Mouse (Mus musculus): ENCODE results near the gene Wbp1l. TPM values are rescaled to one million over a fixed set of nuclear protein-coding genes. Genes with fewer than 3 reads are reported as not detected.
A peak's percentile ranks its signal among the peaks of the same experiment; 100 is the strongest.

The Wbp1l gene
- polyA plus RNA-seq, 1 experiment: 1.9 TPM

- Histone ChIP-seq H3K36me3 (ENCODE audit: control insufficient read depth) (no peaks in the 10 kb centered on the region), H3K9me3 (ENCODE audit: control insufficient read depth, low read length) (no peaks in the 10 kb centered on the region), H3K4me1 (ENCODE audit: control insufficient read depth) (no peaks in the 10 kb centered on the region; the same call in 1 of the 2 replicates), H3K4me3 (replicated peaks) (no peak within 1 kb of the TSS), H3K27me3 (ENCODE audit: control insufficient read depth) (peaks cover 23% of the 10 kb centered on the region)
- TF ChIP-seq TAL1 (IDR thresholded peaks at IDR 0.05; ENCODE audit: low read length) (no peak), GATA1 (IDR thresholded peaks at IDR 0.05; ENCODE audit: low read length) (no peak)
Measured at GRCm38 (mm10) chr19:46672766-46673418, 74.0 kb downstream of the Wbp1l start, which contains the start of gene Cyp17a1. Gene Cyp17a1 (minus strand): TSS chr19:46673172.

GRCm38 (mm10) chr19:46675641-46676040, 76.8 kb downstream of the Wbp1l start:
- Histone ChIP-seq H3K4me1 (ENCODE audit: control insufficient read depth) (no peaks in the 10 kb centered on the region; the same call in none of the 2 replicates), H3K9me3 (ENCODE audit: control insufficient read depth, low read length) (no peaks in the 10 kb centered on the region), H3K4me3 (replicated peaks) (no peak overlapping the region), H3K27me3 (ENCODE audit: control insufficient read depth) (peaks cover 22% of the 10 kb centered on the region), H3K36me3 (ENCODE audit: control insufficient read depth) (no peaks in the 10 kb centered on the region)
- no peak for TF ChIP-seq TAL1 (IDR thresholded peaks at IDR 0.05; ENCODE audit: low read length)
- no peak for TF ChIP-seq GATA1 (IDR thresholded peaks at IDR 0.05; ENCODE audit: low read length)

- Histone ChIP-seq H3K27me3 (ENCODE audit: control insufficient read depth) (peaks cover 10% of the 10 kb centered on the region), H3K36me3 (ENCODE audit: control insufficient read depth) (no peaks in the 10 kb centered on the region), H3K4me3 (replicated peaks) (no peak overlapping the region), H3K9me3 (ENCODE audit: control insufficient read depth, low read length) (no peaks in the 10 kb centered on the region), H3K4me1 (ENCODE audit: control insufficient read depth) (peaks cover 2% of the 10 kb centered on the region)
- TF ChIP-seq TAL1 (IDR thresholded peaks at IDR 0.05; ENCODE audit: low read length) (no peak), GATA1 (IDR thresholded peaks at IDR 0.05; ENCODE audit: low read length) (no peak)
Measured at GRCm38 (mm10) chr19:46679720-46680383, 81.0 kb downstream of the Wbp1l start.

GRCm38 (mm10) chr19:46689460-46690372, 90.8 kb downstream of the Wbp1l start, which contains the start of gene Borcs7:
Gene Borcs7 (plus strand): TSS chr19:46689906.
- Histone ChIP-seq H3K27me3 (ENCODE audit: control insufficient read depth) (no peaks in the 10 kb centered on the region), H3K4me3 (replicated peaks) (peak within 1 kb of the TSS; percentile 93), H3K9me3 (ENCODE audit: control insufficient read depth, low read length) (no peaks in the 10 kb centered on the region), H3K36me3 (ENCODE audit: control insufficient read depth) (no peaks in the 10 kb centered on the region), H3K4me1 (ENCODE audit: control insufficient read depth) (peaks cover 24% of the 10 kb centered on the region)
- TF ChIP-seq GATA1 (IDR thresholded peaks at IDR 0.05; ENCODE audit: low read length) (no peak), TAL1 (IDR thresholded peaks at IDR 0.05; ENCODE audit: low read length) (no peak)

- H3K4me1 ChIP-seq (ENCODE audit: control insufficient read depth): peaks cover 18% of the 10 kb centered on the region
- no peak for TF ChIP-seq TAL1 (IDR thresholded peaks at IDR 0.05; ENCODE audit: low read length)
- TF ChIP-seq GATA1 (IDR thresholded peaks at IDR 0.05; ENCODE audit: low read length): no peak
- peak overlapping the region; percentile 93 for H3K4me3 ChIP-seq (replicated peaks)
- peaks cover 2% of the 10 kb centered on the region; the same call in 1 of the 2 replicates for H3K36me3 ChIP-seq (ENCODE audit: control insufficient read depth)
- H3K9me3 ChIP-seq (ENCODE audit: control insufficient read depth, low read length): no peaks in the 10 kb centered on the region
- H3K27me3 ChIP-seq (ENCODE audit: control insufficient read depth): no peaks in the 10 kb centered on the region
Measured at GRCm38 (mm10) chr19:46690387-46690786, 91.5 kb downstream of the Wbp1l start.

GRCm38 (mm10) chr19:46691078-46691477, 92.2 kb downstream of the Wbp1l start:
- TF ChIP-seq TAL1 (IDR thresholded peaks at IDR 0.05; ENCODE audit: low read length): no peak
- TF ChIP-seq GATA1 (IDR thresholded peaks at IDR 0.05; ENCODE audit: low read length): no peak
- Histone ChIP-seq H3K4me3 (replicated peaks) (no peak overlapping the region), H3K36me3 (ENCODE audit: control insufficient read depth) (peaks cover 2% of the 10 kb centered on the region)

GRCm38 (mm10) chr19:46693146-46693545, 94.3 kb downstream of the Wbp1l start:
- Histone ChIP-seq H3K4me3 (replicated peaks) (no peak overlapping the region), H3K4me1 (ENCODE audit: control insufficient read depth) (peaks cover 18% of the 10 kb centered on the region), H3K36me3 (ENCODE audit: control insufficient read depth) (peaks cover 2% of the 10 kb centered on the region), H3K9me3 (ENCODE audit: control insufficient read depth, low read length) (peaks cover 2% of the 10 kb centered on the region; the same call in 1 of the 2 replicates), H3K27me3 (ENCODE audit: control insufficient read depth) (no peaks in the 10 kb centered on the region)
- TF ChIP-seq TAL1 (IDR thresholded peaks at IDR 0.05; ENCODE audit: low read length) (no peak), GATA1 (IDR thresholded peaks at IDR 0.05; ENCODE audit: low read length) (no peak)

More at GRCm38 (mm10) chr19:46691078-46691477, 92.2 kb downstream of the Wbp1l start:
- Histone ChIP-seq H3K9me3 (ENCODE audit: control insufficient read depth, low read length) (peaks cover 2% of the 10 kb centered on the region; the same call in 1 of the 2 replicates), H3K4me1 (ENCODE audit: control insufficient read depth) (peaks cover 18% of the 10 kb centered on the region), H3K27me3 (ENCODE audit: control insufficient read depth) (no peaks in the 10 kb centered on the region)

- H3K27me3 ChIP-seq (ENCODE audit: control insufficient read depth): no peaks in the 10 kb centered on the region
- TF ChIP-seq GATA1 (IDR thresholded peaks at IDR 0.05; ENCODE audit: low read length) (no peak), TAL1 (IDR thresholded peaks at IDR 0.05; ENCODE audit: low read length) (no peak)
- H3K9me3 ChIP-seq (ENCODE audit: control insufficient read depth, low read length): peaks cover 2% of the 10 kb centered on the region; the same call in 1 of the 2 replicates
Measured at GRCm38 (mm10) chr19:46696482-46696881, 97.6 kb downstream of the Wbp1l start.

More at GRCm38 (mm10) chr19:46696482-46696881, 97.6 kb downstream of the Wbp1l start:
- H3K4me3 ChIP-seq (replicated peaks): no peak overlapping the region
- peaks cover 2% of the 10 kb centered on the region; the same call in 1 of the 2 replicates for H3K4me1 ChIP-seq (ENCODE audit: control insufficient read depth)
- H3K36me3 ChIP-seq (ENCODE audit: control insufficient read depth): peaks cover 2% of the 10 kb centered on the region
